Mouse (Mus musculus): ENCODE measurements around the gene Zkscan17. TPM values are rescaled to one million over a fixed set of nuclear protein-coding genes. Genes with fewer than 3 reads are reported as not detected.

The Zkscan17 gene
- total RNA-seq (2023): 8.4 and 9.8 TPM in 2 replicates

DNA sequence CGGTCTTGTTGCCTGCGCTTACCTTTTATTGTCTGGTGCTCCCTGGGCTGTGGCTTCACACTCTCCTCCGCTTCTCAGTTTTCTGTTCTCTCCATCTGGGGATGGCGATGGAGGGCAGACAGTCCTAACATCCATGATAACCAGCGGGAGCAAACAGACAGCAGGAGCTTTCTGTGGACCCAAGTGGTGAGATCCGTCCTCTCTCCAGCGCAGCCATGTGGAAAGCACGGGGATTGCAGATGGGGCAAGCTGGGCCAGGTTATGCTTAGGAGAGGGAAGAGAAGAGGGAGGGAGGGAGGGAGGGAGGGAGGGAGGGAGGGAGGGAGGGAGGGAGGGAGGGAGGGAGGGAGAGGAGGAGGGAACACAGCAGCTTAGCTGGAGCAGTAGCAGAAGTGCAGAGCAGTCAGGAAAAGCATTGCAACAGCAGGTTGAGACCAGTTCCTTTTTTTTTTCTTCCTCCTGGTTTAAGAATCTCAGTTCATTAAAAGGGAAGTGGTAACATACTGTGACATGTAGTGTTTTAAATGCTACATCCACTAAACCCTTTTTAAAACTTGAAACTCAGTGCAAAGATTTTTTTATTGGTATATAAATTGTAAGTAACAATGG lies at the start of gene Zkscan17:
Gene Zkscan17, minus strand, starts transcription at position 280 of the 609 bp plus-strand sequence.

GRCm38 (mm10) chr11:59576135-59576534 lies 49.6 kb upstream of the Zkscan17 start, which contains the start of gene Olfr222:
Olfr222 (minus strand) TSS chr11:59576235.

DNA sequence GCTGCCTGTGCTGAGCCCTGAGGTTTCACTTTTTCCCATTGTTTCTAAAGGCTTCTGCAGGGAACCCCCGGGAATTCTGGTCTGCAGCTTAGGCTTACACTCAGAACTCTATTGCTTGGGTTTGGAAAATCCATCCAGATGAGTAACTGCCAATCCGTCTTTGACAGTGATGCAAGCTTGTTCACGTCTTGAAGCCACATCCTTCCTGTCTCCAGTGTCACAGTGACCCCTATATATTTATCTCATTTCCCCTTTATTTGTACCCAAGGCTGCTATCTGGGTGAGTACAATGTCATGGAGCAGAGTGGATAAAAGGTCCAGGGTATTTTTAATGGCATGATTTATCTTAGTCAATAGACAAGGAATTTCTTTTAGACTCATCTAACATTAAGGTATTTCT lies 14.8 kb upstream of the Zkscan17 start, which contains the start of gene Nlrp3:
Gene Nlrp3, plus strand, starts transcription at position 245 of the 400 bp plus-strand sequence.

GRCm38 (mm10) chr11:59472326-59472677 lies 54.2 kb downstream of the Zkscan17 start, which contains the start of gene Zfp867:
Zfp867 (minus strand) TSS chr11:59472474.

DNA sequence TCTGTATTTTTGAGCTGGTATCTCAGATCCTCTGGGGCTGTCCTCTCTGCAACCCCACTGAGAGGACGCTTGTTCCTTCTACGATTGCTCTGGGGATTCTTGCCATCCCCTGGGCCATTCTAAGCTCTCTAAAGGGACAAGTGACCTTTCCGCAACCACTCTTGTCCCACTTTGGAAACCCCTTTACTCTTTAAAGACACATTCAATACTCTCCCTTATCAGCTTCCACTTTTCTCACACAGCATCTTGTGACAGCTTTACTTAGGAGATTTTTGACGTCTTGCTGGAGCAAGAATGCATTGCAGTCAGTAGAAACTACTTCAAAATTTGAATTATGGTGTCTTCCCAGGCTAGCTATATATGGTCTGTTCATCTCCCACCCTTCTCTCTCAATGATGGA lies 75.5 kb downstream of the Zkscan17 start, which contains the start of gene Snap47:
Gene Snap47, minus strand, starts transcription at position 101 of the 400 bp plus-strand sequence.

GRCm38 (mm10) chr11:59449741-59450229 lies 76.8 kb downstream of the Zkscan17 start, which contains the start of gene Jmjd4:
Jmjd4 (plus strand) TSS chr11:59450045.

Other genes starting within 250 kb of the Zkscan17 start
- not detected in 2 replicates for gene Wnt3a, start 236.0 kb downstream of the Zkscan17 start, total RNA-seq (2023)
- not detected in 2 replicates for gene Wnt9a, start 219.8 kb downstream of the Zkscan17 start, total RNA-seq (2023)
- gene Prss38, start 151.1 kb downstream of the Zkscan17 start, total RNA-seq (2023): not detected in 2 replicates
- 0.77 and 1.1 TPM in 2 replicates for gene Jmjd4, start 76.7 kb downstream of the Zkscan17 start, total RNA-seq (2023)
- 1.9 and 3.1 TPM in 2 replicates for gene Snap47, start 75.6 kb downstream of the Zkscan17 start, total RNA-seq (2023)
- 0.22 and 0.29 TPM in 2 replicates for gene Zfp867, start 54.3 kb downstream of the Zkscan17 start, total RNA-seq (2023)
- 522 and 613 TPM in 2 replicates for gene Nlrp3, start 14.8 kb upstream of the Zkscan17 start, total RNA-seq (2023)
- gene Olfr222, start 49.5 kb upstream of the Zkscan17 start, total RNA-seq (2023): not detected in 2 replicates
- not detected in 2 replicates for gene Olfr223, start 66.5 kb upstream of the Zkscan17 start, total RNA-seq (2023)
- 51.4 and 61.7 TPM in 2 replicates for gene Mprip, start 134.6 kb upstream of the Zkscan17 start, total RNA-seq (2023)